Comparison of ENCODE assay signal across 9 mouse cellular contexts in genomic region chr1:138123866-138124265, GRCm38 (mm10). TPM values are rescaled to one million over a fixed set of nuclear protein-coding genes. Genes with fewer than 3 reads are reported as not detected.
DNase-seq lines count a peak whose midpoint lies in the region; ATAC-seq and TF ChIP-seq lines count a peak whose summit lies in the region.
"Had no signal": no experiment of that assay in that cellular context is flagged by ENCODE, and none has a peak within 500 bp of the region (broad histone marks: within the 10 kb centered on the region; RNA-seq: fewer than 3 reads in every experiment).

No protein-coding gene starts in this region.

- no peak for TF ChIP-seq CTCF in hindbrain, postnatal 0 days (IDR thresholded peaks at IDR 0.05; ENCODE audit: low read depth)

- ATAC-seq in hindbrain, postnatal 0 days = no peak
- ATAC-seq in hindbrain, embryonic 14.5 days (ENCODE audit: low FRiP score) = no peak

- peak; percentile 25 for DNase-seq in hindbrain, postnatal 0 days (ENCODE audit: low spot score)
- DNase-seq in hindbrain, embryonic 14.5 days (ENCODE audit: low spot score) = no peak
- peak; percentile 50 for DNase-seq in thymus, postnatal 0 days (ENCODE audit: low spot score)
- DNase-seq in thymus, postnatal 25 days = no peak
- DNase-seq in brain, adult 2 months (ENCODE audit: low read depth, low spot score) = peak; percentile 58
- peak; percentile 58 for DNase-seq in retina, postnatal 1 day
- DNase-seq in adipocyte (ENCODE audit: low spot score) = no peak
- DNase-seq in kidney, postnatal 10 days = no peak
- DNase-seq: adrenal gland, adult 2 months had no signal

- H3K4me2 ChIP-seq in hindbrain, postnatal 0 days (ENCODE audit: low read depth, low read length) = no peak overlapping the region
- H3K4me2 ChIP-seq in hindbrain, embryonic 14.5 days (replicated peaks) = no peak overlapping the region

- no peaks in the 10 kb centered on the region for H3K9me3 ChIP-seq in hindbrain, postnatal 0 days (ENCODE audit: low read length)
- no peaks in the 10 kb centered on the region for H3K9me3 ChIP-seq in hindbrain, embryonic 14.5 days (ENCODE audit: control insufficient read depth, low read length)

- no peak overlapping the region for H3K9ac ChIP-seq in hindbrain, postnatal 0 days (replicated peaks; ENCODE audit: low read length)
- no peak overlapping the region for H3K9ac ChIP-seq in hindbrain, embryonic 14.5 days

- H3K36me3 ChIP-seq in hindbrain, postnatal 0 days (ENCODE audit: insufficient read depth, low read length) = no peaks in the 10 kb centered on the region
- no peaks in the 10 kb centered on the region for H3K36me3 ChIP-seq in hindbrain, embryonic 14.5 days (replicated peaks; ENCODE audit: control insufficient read depth, insufficient read depth)

- no peaks in the 10 kb centered on the region for H3K4me1 ChIP-seq in hindbrain, postnatal 0 days (ENCODE audit: insufficient read depth, low read length)
- no peaks in the 10 kb centered on the region for H3K4me1 ChIP-seq in hindbrain, embryonic 14.5 days (replicated peaks; ENCODE audit: control insufficient read depth, insufficient read depth, low read length)

- H3K4me3 ChIP-seq in hindbrain, postnatal 0 days (ENCODE audit: low read length) = no peak overlapping the region
- no peak overlapping the region for H3K4me3 ChIP-seq in hindbrain, embryonic 14.5 days (replicated peaks; ENCODE audit: low read length)

- H3K27me3 ChIP-seq in hindbrain, postnatal 0 days (ENCODE audit: insufficient read depth, low read length) = no peaks in the 10 kb centered on the region
- H3K27me3 ChIP-seq in hindbrain, embryonic 14.5 days (ENCODE audit: control insufficient read depth, insufficient read depth, low read length) = no peaks in the 10 kb centered on the region

- 44% methylated on average over 3 of the region's 3 CpGs for WGBS in hindbrain, postnatal 0 days
- 44% methylated on average over 3 of the region's 3 CpGs for WGBS in hindbrain, embryonic 14.5 days

- no peak overlapping the region for H3K27ac ChIP-seq in hindbrain, postnatal 0 days
- H3K27ac ChIP-seq in hindbrain, embryonic 14.5 days = no peak overlapping the region

RNA-seq across cellular contexts. Expression of gene Ptprc, which starts 51.6 kb away (rescaled TPM):
- total RNA-seq in hindbrain, postnatal 0 days (2014; rRNA removed) = 1.2 and 2.0 TPM in 2 replicates
- 1.2 and 1.3 TPM in 2 replicates for polyA plus RNA-seq in hindbrain, postnatal 0 days (2015; fragmentation: Nextera tagmentation; extraction: Ambion mirVana)
- 0.93 and 1.4 TPM in 2 replicates for polyA plus RNA-seq in hindbrain, embryonic 14.5 days (2014; fragmentation: Nextera tagmentation; extraction: Ambion mirVana)
- polyA plus RNA-seq in thymus, postnatal 0 days (2015; fragmentation: Nextera tagmentation; extraction: Ambion mirVana) = 408 and 445 TPM in 2 replicates

Comparison
In these comparisons a context has a peak if more than half of its experiments do, and no peak if none do; other contexts are left out.
1. DNase-seq: peak in hindbrain, postnatal 0 days (single experiment), thymus, postnatal 0 days (single experiment), brain, adult 2 months (single experiment) and retina, postnatal 1 day (single experiment); none in hindbrain, embryonic 14.5 days (single experiment), thymus, postnatal 25 days (single experiment), adipocyte (single experiment) and kidney, postnatal 10 days (single experiment).
2. RNA of gene Ptprc, which starts 51.6 kb away (polyA plus RNA-seq): 408 to 445 TPM in thymus, postnatal 0 days; 0.93 to 1.4 TPM in hindbrain, embryonic 14.5 days and 1.2 to 1.3 TPM in hindbrain, postnatal 0 days; every median in the first group is over 100 times any median in the second.